Mouse (Mus musculus) lung, postnatal 4 days (tissue): ENCODE measurements around the gene Gpha2.

Experiments
- DNase-seq, 2 experiments: peaks; one replicate each; pipeline ENCODE4 v3.0.0; 2021

The Gpha2 gene

GRCm38 (mm10) chr19:6275740-6276389 is 49.7 kb downstream of the Gpha2 start:
- DNase-seq, result peak in 1 of 2 experiments; percentile 67

GRCm38 (mm10) chr19:6276426-6277421 is 50.5 kb downstream of the Gpha2 start, which contains the start of gene Ehd1:
Ehd1 (plus strand) TSS chr19:6276725.
- peak; percentile 99 for DNase-seq
